Mouse (Mus musculus): ENCODE data around the gene Pgm2l1.
"Not testable (repeated sequence)": the region's sequence is repeated elsewhere in the genome, so short reads cannot be mapped to it uniquely, and the experiment has no call there.

Pgm2l1 gene

DNA sequence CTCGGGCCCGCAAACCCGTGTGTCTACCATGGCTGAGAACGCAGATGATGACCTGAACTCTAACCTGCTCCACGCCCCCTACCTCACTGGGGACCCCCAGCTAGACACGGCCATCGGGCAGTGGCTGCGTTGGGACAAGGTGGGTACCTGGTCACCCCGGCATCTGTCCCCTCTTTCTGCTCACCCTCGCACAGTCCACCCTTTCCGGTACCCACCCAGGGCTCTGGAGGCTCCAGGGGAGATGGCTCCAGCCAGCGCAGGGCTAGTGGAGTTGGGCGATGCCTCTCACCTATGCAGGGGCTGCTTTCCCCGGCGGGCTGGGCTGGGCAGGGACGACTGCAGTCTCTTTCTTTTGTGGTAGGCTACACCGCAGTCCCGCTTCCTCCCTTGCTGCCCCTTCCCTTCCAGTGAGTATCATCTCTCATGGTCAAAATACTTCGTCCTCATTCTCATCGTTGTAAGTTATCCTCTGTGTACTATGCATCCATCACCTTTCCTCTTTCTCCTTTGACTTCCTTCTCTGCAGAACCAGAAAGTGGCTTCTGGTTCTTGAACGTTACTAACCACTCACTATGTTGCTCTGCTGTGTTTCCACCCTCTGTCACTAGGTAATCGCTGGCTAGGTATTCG lies 817 bp downstream of the Pgm2l1 start:
- DNase-seq (ENCODE audit: low read depth, low spot score) = no peak

GRCm38 (mm10) chr7:100228957-100229356 lies 1.8 kb downstream of the Pgm2l1 start:
- DNase-seq (ENCODE audit: low read depth, low spot score) = no peak

DNA sequence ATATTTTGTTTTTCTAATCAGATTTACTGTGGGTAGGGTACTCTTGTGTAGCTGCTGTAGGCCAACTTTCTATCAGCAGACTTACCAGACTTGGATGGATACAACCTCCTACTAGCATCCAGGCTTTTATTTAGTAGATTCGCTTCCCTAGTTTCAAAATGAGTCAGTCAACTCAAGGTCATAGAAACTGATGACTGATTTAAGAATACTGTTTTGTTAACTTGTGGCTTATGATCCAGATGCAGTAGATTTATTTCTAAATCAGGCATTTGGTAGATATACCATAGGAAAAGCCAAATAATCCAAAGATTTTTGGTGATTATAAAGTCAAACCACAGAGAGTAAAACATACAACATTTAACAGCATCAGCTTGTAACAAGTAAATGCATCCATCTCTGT lies 3.5 kb downstream of the Pgm2l1 start:
- DNase-seq (ENCODE audit: low read depth, low spot score) = no peak

GRCm38 (mm10) chr7:100231661-100232060 lies 4.5 kb downstream of the Pgm2l1 start:
- DNase-seq (ENCODE audit: low read depth, low spot score) = no peak

- DNase-seq (ENCODE audit: low read depth, low spot score) = no peak
Observed at GRCm38 (mm10) chr7:100233681-100234080, 6.5 kb downstream of the Pgm2l1 start.

GRCm38 (mm10) chr7:100234264-100234885 lies 7.2 kb downstream of the Pgm2l1 start:
- DNase-seq (ENCODE audit: low read depth, low spot score) = no peak

- no peak for DNase-seq (ENCODE audit: low read depth, low spot score)
Observed at GRCm38 (mm10) chr7:100238271-100238670, 11.1 kb downstream of the Pgm2l1 start.

GRCm38 (mm10) chr7:100240601-100241000 lies 13.4 kb downstream of the Pgm2l1 start:
- DNase-seq (ENCODE audit: low read depth, low spot score) = no peak

DNA sequence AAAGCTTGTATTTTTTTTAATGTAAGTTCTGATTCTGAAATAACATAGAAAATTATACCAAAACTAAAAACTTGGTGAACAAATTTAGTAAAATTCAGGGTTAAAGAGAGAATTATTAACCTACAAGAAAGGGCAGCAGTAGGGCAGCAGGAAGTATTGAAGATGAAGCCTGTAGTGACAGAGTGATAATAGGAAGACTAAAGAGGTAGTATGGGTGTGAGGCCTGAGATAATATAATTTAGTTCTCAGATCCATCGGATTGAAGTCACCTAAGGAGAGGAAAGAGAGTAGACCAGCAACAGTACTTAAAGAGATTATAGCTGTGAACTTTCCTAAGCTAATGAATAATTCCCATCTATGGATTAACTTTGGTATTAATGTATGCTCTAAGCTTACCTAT lies 15.8 kb downstream of the Pgm2l1 start:
- no peak for DNase-seq (ENCODE audit: low read depth, low spot score)

DNA sequence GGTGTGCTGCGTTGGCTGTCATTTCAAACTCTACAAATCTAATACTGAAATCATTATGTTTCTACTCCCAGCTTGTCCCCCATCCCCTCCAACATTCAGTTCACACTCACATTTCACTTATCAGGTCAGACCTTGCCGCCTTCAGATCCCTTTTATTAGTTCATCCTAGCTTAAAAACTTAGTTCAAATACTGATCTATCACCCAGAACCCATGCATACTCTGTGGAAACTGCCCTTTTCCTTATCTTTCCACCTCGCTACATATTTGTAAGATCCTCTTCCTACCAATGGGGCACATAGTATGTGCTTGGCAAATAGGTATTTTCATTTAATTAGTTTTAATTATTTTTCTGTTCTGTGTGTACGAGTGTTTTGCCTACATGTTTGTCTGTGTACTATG lies 17.0 kb downstream of the Pgm2l1 start:
- no peak for DNase-seq (ENCODE audit: low read depth, low spot score)

GRCm38 (mm10) chr7:100245176-100245575 lies 18.0 kb downstream of the Pgm2l1 start:
- no peak for DNase-seq (ENCODE audit: low read depth, low spot score)

- DNase-seq (ENCODE audit: low read depth, low spot score) = no peak
Observed at GRCm38 (mm10) chr7:100250667-100251066, 23.5 kb downstream of the Pgm2l1 start.

DNA sequence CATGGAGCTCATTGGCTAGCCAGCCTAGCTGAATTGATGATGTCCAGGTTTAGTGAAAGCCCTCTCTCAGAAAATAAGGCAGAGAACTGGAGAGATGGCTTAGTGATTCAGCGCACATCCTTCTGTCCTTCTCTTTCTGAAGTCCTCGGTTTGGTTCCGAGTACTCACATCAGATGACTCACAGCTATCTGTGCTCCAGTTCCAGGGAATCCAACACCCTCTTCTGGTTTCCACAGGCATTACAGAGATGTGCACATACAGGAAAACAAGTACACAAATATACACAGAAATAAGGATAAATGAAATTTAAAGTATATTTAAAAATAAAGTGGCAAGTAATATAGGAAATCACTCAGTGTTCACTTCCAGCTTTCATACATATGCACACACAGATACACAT lies 35.2 kb downstream of the Pgm2l1 start:
- no peak for DNase-seq (ENCODE audit: low read depth, low spot score)

DNA sequence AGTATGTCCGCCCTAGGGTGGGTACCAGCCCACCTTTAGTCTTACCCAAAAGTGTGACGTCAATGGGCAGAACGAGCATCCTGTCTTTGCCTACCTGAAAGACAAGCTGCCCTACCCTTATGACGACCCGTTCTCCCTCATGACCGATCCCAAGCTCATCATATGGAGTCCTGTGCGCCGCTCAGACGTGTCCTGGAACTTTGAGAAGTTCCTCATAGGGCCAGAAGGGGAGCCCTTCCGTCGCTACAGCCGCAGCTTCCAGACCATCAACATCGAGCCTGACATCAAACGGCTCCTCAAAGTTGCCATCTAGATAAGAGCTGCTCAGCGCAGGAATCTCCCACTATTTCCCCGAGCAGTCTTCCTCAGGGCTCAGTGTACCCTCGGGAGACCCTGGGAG lies 37.7 kb downstream of the Pgm2l1 start:
- DNase-seq (ENCODE audit: low read depth, low spot score) = not testable (repeated sequence)

GRCm38 (mm10) chr7:100272369-100272768 lies 45.2 kb downstream of the Pgm2l1 start:
- DNase-seq (ENCODE audit: low read depth, low spot score) = no peak

GRCm38 (mm10) chr7:100274507-100274906 lies 47.3 kb downstream of the Pgm2l1 start:
- no peak for DNase-seq (ENCODE audit: low read depth, low spot score)

GRCm38 (mm10) chr7:100276397-100276796 lies 49.2 kb downstream of the Pgm2l1 start:
- DNase-seq (ENCODE audit: low read depth, low spot score) = no peak

GRCm38 (mm10) chr7:100279803-100280202 lies 52.6 kb downstream of the Pgm2l1 start:
- DNase-seq (ENCODE audit: low read depth, low spot score) = no peak

- no peak for DNase-seq (ENCODE audit: low read depth, low spot score)
Observed at GRCm38 (mm10) chr7:100281596-100281995, 54.4 kb downstream of the Pgm2l1 start.

DNA sequence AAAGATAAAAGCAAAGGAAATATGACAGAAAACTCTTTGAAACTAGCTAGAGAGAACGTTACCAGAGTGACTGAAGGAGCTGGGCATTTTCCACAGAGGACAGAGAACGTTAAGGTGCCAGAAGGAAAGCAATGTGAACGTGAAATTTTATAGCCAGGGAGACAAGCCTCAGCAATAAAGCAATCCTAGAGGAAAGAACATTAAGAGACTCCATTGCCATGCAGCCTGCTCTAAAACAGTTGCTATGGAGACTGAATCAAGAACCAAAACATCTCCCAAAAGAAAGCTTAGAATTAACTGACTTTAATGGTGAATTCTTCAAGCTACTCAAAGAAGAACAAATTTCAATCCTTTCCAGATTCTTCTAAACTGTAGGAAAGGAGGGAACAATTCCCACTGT lies 56.1 kb downstream of the Pgm2l1 start:
- DNase-seq (ENCODE audit: low read depth, low spot score) = no peak

DNA sequence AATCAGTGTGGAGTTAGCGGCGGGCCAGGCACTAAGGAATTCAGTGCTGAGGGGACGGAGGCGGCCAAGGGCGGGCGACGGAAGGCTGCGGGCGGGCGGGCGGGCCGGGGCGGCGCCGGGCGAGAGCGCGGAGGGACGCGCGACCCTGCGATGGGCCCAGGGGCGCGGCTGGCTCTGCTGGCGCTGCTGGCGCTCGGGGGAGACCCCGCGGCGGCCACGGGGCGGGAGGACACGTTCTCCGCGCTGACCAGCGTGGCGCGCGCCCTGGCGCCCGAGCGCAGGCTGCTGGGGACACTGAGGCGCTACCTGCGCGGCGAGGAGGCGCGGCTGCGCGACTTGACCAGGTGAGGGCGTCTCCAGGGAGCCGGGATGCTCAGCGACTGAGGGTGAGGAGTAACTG lies 58.2 kb downstream of the Pgm2l1 start, which contains the start of gene P4ha3:
Gene P4ha3, plus strand, starts transcription at position 138 of the 400 bp plus-strand sequence.
- DNase-seq (ENCODE audit: low read depth, low spot score) = no peak

GRCm38 (mm10) chr7:100287748-100288578 lies 60.8 kb downstream of the Pgm2l1 start:
- DNase-seq (ENCODE audit: low read depth, low spot score) = no peak

DNA sequence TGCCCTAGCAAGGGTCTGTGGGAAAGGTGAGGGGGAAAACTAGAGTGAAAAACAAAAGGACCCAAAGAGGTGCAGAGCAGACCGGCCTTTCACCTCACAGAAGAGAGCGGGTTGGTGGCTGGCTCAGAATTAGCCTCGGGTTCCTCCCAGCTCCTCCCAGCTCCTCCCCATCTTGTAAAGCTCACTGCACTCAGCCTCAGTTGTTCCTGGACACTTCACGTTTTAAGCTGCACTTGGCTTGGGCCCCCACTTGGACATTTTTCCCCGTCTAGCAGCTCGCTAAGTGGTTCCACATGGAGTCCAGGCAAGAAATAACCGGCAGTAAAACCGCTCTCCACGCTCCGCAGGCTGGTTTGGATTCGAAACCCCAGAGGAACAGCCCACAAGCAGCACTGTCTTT lies 61.4 kb downstream of the Pgm2l1 start:
- no peak for DNase-seq (ENCODE audit: low read depth, low spot score)
